Mouse (Mus musculus): ENCODE data around the gene Mia3. TPM values are rescaled to one million over a fixed set of nuclear protein-coding genes. Genes with fewer than 3 reads are reported as not detected.

Mia3 gene
- 201 TPM for polyA plus RNA-seq (2017; shearing (Covaris generic))

DNA sequence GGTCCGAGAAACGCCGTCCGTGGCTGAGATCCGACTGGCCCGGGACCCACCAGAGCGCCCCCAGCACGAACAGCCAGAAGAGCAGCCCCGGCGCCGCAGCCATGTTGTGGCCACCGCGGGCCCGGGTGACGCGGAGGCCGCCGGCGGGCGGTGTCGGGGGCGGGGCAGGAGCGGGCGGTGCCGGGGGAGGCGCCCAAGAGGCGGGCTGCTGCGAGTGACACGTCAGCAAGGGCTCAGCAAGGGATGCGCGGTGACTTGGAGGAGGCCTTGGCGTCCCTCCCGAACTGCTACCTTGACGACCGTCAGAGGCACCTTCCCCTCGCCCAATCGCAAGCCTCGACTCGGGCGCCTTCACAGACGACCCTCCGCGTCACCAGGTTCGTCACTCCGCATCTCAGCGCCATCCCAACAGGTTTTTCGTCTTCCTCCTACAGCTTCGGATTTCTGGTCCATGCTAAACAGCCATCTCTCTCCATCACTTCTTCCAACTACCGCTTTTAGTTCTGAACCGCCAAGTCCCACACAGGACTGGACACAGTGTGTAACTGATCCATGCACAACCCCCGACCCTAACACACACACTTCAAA lies at the start of gene Mia3:
Gene Mia3, minus strand, starts transcription at position 127 of the 588 bp plus-strand sequence.

DNA sequence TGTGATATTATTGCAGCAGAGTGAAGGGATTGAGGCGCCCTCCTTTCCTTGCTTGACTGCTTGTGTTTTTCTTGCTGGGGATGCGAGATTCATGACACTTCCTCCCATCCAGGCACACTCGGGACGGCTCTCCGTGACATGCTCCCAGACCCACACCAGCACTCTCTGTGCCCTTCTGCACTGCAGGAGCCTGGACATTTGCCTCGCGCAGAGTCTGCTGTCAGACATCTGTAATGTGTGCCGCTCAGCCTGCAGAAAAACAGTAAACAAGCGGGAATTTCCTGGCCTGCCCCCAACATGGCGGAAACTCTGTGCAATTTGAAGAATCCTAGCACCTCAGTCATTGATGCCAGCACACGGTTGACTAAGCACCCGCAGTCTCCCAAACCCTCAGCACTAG lies 48.5 kb upstream of the Mia3 start, which contains the start of gene Hhipl2:
Gene Hhipl2, plus strand, starts transcription at position 343 of the 400 bp plus-strand sequence.

DNA sequence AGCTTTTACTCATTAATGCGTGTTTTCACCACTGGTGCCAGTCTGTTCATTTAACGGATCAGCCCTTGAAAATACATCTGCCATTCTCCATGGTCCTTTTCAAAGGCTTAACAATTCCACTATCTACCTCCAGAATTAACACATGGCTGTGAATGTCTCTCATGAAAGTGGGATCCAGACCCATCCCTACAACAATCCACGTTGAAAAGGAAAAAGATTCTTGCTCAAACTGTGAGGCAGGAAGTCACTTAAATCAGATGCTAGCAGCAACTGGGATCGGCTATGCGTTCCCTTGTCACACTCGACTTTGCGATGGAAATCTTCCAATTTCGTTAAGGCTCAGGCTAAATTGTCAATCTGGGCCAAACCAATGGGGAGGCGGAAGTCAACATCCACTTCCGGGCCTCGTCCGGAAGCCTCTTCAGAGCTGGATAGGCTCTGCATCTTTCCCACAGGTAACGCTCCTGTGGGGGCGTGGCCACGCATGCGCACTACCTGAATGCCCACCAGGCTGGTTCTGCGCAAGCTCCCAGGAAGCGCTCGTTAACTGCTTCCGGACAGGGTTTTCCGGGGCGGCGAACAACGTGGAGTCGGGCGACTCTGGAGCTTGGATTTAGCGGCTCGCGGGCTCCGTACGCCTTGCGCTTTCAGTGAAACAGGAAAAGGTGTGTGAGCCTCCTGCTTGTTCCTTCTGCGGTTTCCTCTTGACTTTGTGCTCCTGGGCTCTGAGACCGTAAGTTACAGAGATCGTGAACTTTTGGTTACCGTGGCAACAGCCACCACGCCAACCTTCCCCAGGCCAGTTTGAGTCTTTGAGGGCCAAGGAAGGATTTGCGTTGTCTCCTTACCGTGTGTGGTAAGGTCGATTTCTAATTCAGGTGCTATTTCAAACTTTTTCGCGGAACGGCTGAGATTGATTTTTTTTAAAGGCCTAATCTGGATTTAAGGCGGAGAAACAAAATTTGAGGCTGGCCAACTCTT lies 19.4 kb upstream of the Mia3 start, which contains the start of gene Taf1a:
Gene Taf1a, plus strand, starts transcription at position 556 of the 981 bp plus-strand sequence.

DNA sequence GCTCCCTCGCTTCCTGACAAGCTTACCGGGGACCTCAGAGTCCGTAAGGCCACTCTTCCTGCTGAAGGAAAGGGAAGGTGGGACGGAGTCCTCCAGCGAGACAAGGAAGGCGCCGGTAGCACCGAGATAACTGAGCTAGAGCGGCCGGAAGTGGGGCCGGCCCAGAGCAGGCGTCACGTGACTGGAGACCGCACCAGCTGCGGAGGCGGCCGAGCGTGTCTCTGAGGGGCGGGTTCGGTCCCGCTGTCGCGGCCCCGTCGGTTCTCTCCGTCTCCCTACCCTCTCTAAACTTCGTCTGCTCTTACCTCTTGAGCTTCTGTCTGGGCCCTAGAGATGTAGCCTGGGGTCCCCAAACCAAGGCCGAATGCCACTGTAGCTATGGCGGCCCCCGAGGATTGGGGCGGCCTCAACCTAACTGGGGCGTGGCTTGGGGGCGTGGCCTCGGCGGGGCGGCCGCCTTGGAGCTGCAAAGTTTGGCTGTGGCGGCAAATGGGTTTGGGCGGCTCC lies 72.4 kb downstream of the Mia3 start, which contains the start of gene Brox:
Gene Brox, minus strand, starts transcription at position 393 of the 507 bp plus-strand sequence.

DNA sequence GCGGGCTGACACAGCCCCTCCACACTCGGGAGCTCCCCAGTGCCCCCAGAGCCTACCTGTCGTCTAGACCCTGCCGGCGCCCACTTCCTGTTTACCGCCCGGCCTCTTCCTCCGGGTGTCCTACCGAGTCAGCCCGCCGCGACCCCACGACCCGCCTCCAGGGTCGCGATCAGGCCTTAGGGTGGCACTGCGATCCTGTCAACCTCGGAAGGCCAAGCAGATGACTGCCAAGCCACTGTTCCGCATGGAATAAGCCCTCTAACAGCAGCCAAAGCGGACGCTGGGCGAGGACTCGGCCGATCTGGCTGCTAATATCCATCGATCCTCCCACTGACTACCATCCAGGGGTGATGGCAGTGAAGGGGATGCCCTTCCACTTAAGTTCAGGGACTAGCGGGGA lies 72.9 kb downstream of the Mia3 start, which contains the start of gene Aida:
Gene Aida, plus strand, starts transcription at position 126 of the 400 bp plus-strand sequence.

Other genes with a start within 250 kb of the Mia3 start
- 9.1 TPM for gene Disp1, start 148.0 kb downstream of the Mia3 start, polyA plus RNA-seq (2017; shearing (Covaris generic))
- gene Aida, start 73.0 kb downstream of the Mia3 start, polyA plus RNA-seq (2017; shearing (Covaris generic)): 14.8 TPM
- gene Brox, start 72.3 kb downstream of the Mia3 start, polyA plus RNA-seq (2017; shearing (Covaris generic)): 72.8 TPM
- gene Taf1a, start 19.4 kb upstream of the Mia3 start, polyA plus RNA-seq (2017; shearing (Covaris generic)): 20.0 TPM
- not detected for gene Hhipl2, start 48.7 kb upstream of the Mia3 start, polyA plus RNA-seq (2017; shearing (Covaris generic))

Data from effector memory CD4-positive, alpha-beta T cell, adult 5 months (primary cell).